In genomic region chr13:58090643-58091042, GRCm38 (mm10) we compare ENCODE assay signal across 9 mouse cellular contexts. TPM values are rescaled to one million over a fixed set of nuclear protein-coding genes. Genes with fewer than 3 reads are reported as not detected.
A peak's percentile ranks its signal among the peaks of the same experiment; 100 is the strongest.
DNase-seq lines count a peak whose midpoint lies in the region; ATAC-seq lines count a peak whose summit lies in the region.
"Had no signal": no experiment of that assay in that cellular context is flagged by ENCODE, and none has a peak within 500 bp of the region (broad histone marks: within the 10 kb centered on the region; RNA-seq: fewer than 3 reads in every experiment).

No protein-coding gene starts in this region.

- H3K4me2 ChIP-seq in hindbrain, embryonic 13.5 days: peak overlapping the region; percentile 33
- H3K4me2 ChIP-seq in midbrain, embryonic 13.5 days (replicated peaks): peak overlapping the region; percentile 38
- H3K4me2 ChIP-seq: liver, embryonic 13.5 days had no signal

- H3K9ac ChIP-seq in hindbrain, embryonic 13.5 days: no peak overlapping the region
- no peak overlapping the region for H3K9ac ChIP-seq in midbrain, embryonic 13.5 days (replicated peaks)
- H3K9ac ChIP-seq: liver, embryonic 13.5 days had no signal

- H3K4me3 ChIP-seq in hindbrain, embryonic 13.5 days: no peak overlapping the region
- 0 out of 2 replicates have a peak overlapping the region, but pooled peaks have one; percentile 7 for H3K4me3 ChIP-seq in midbrain, embryonic 13.5 days (replicated peaks)
- H3K4me3 ChIP-seq: liver, embryonic 13.5 days had no signal

- peaks cover 17% of the 10 kb centered on the region for H3K4me1 ChIP-seq in hindbrain, embryonic 13.5 days (replicated peaks)
- peaks cover 22% of the 10 kb centered on the region for H3K4me1 ChIP-seq in midbrain, embryonic 13.5 days (replicated peaks)
- H3K4me1 ChIP-seq: liver, embryonic 13.5 days had no signal

- ATAC-seq in hindbrain, embryonic 13.5 days (ENCODE audit: low FRiP score): peak; percentile 87
- ATAC-seq in midbrain, embryonic 13.5 days: peak; percentile 95
- no peak for ATAC-seq in megakaryocyte, adult 5-6 weeks (ENCODE audit: poor library complexity, severe bottlenecking)

- H3K36me3 ChIP-seq in hindbrain, embryonic 13.5 days: peaks cover 12% of the 10 kb centered on the region; the same call in 1 of the 2 replicates
- H3K36me3 ChIP-seq in midbrain, embryonic 13.5 days: no peaks in the 10 kb centered on the region
- H3K36me3 ChIP-seq: liver, embryonic 13.5 days had no signal

- 24% methylated on average over 8 of the region's 8 CpGs for WGBS in hindbrain, embryonic 13.5 days
- 7% methylated on average over 8 of the region's 8 CpGs for WGBS in midbrain, embryonic 13.5 days

- H3K9me3 ChIP-seq in hindbrain, embryonic 13.5 days: no peaks in the 10 kb centered on the region
- H3K9me3 ChIP-seq in midbrain, embryonic 13.5 days: no peaks in the 10 kb centered on the region
- H3K9me3 ChIP-seq: liver, embryonic 13.5 days had no signal

- DNase-seq in NIH3T3 (ENCODE audit: low read depth): peak; percentile 5
- peak; percentile 95 for DNase-seq in brain, adult 2 months (ENCODE audit: low read depth, low spot score)
- no peak for DNase-seq in heart, adult 11 months
- DNase-seq in urinary bladder, postnatal 10 days (ENCODE audit: low spot score): no peak
- no peak for DNase-seq in gastrocnemius, adult 8-10 months (ENCODE audit: low spot score in 2 of 2)
- DNase-seq: liver, embryonic 13.5 days had no signal

- peak overlapping the region; percentile 55 for H3K27ac ChIP-seq in hindbrain, embryonic 13.5 days
- peak overlapping the region; percentile 67 for H3K27ac ChIP-seq in midbrain, embryonic 13.5 days
- H3K27ac ChIP-seq: liver, embryonic 13.5 days had no signal

- H3K27me3 ChIP-seq in hindbrain, embryonic 13.5 days: no peaks in the 10 kb centered on the region
- no peaks in the 10 kb centered on the region for H3K27me3 ChIP-seq in midbrain, embryonic 13.5 days
- H3K27me3 ChIP-seq: liver, embryonic 13.5 days had no signal

RNA-seq across cellular contexts. Expression of gene Klhl3, which starts 22.7 kb away (rescaled TPM):
- polyA plus RNA-seq in hindbrain, embryonic 13.5 days (2015; fragmentation: Nextera tagmentation; extraction: Ambion mirVana): 11.5 and 11.7 TPM in 2 replicates
- 8.9 and 9.6 TPM in 2 replicates for polyA plus RNA-seq in midbrain, embryonic 13.5 days (2015; fragmentation: Nextera tagmentation; extraction: Ambion mirVana)
- 0.07 and 0.09 TPM in 2 replicates for total RNA-seq in megakaryocyte, adult 5-6 weeks (2015)
- 0.11 and 0.12 TPM in 2 replicates for total RNA-seq in megakaryocyte, adult 5-6 weeks (2017)
- under 1 TPM; 0.22 to 0.46 (median 0.31) TPM for total RNA-seq in gastrocnemius, adult 8-10 months (2022)

RNA-seq across cellular contexts. Expression of gene Hnrnpa0, which starts 37.7 kb away (rescaled TPM):
- polyA plus RNA-seq in hindbrain, embryonic 13.5 days (2015; fragmentation: Nextera tagmentation; extraction: Ambion mirVana): 67.5 and 68.8 TPM in 2 replicates
- 65.8 and 76.4 TPM in 2 replicates for polyA plus RNA-seq in midbrain, embryonic 13.5 days (2015; fragmentation: Nextera tagmentation; extraction: Ambion mirVana)
- total RNA-seq in megakaryocyte, adult 5-6 weeks (2015): 68.3 and 78.2 TPM in 2 replicates
- 44.4 and 46.5 TPM in 2 replicates for total RNA-seq in megakaryocyte, adult 5-6 weeks (2017)
- total RNA-seq in gastrocnemius, adult 8-10 months (2022): 10 to 100 TPM; 27.2 to 39.3 (median 33.8) TPM

Comparison
In these comparisons a context has a peak if more than half of its experiments do, and no peak if none do; other contexts are left out.
1. DNase-seq: peak in NIH3T3 (single experiment) and brain, adult 2 months (single experiment); none in heart, adult 11 months (single experiment), urinary bladder, postnatal 10 days (single experiment) and gastrocnemius, adult 8-10 months (0 of 2).